Mouse (Mus musculus): Measurements from ENCODE around the gene Ptprk. TPM values are rescaled to one million over a fixed set of nuclear protein-coding genes. Genes with fewer than 3 reads are reported as not detected.

Gene Ptprk
- 53.6 TPM for polyA plus RNA-seq (2014; fragmentation: Illumina TruSeq; extraction: RNeasy Lipid Tissue Mini Kit (QIAGEN cat#74804); ENCODE audit: low read depth, low replicate concordance)

GRCm38 (mm10) chr10:28074653-28075451, at the start of gene Ptprk:
Gene Ptprk (plus strand): TSS chr10:28074820.

